Mouse (Mus musculus) megakaryocyte, embryonic 14.5 days (primary cell): ENCODE data around the gene Ercc1.

Experiments
- FLI1 ChIP-seq: IDR thresholded peaks from 2 replicates; pipeline ENCODE4 v1.6.1; 2012; ENCODE audit warnings: low read length, inconsistent platforms, mixed read lengths
- GATA1 ChIP-seq: IDR thresholded peaks from 3 replicates; pipeline ENCODE4 v1.6.1; 2012; ENCODE audit warnings: mixed read lengths, low read length, inconsistent platforms, borderline replicate concordance

GRCm38 (mm10) chr7:19344237-19344847, at the start of gene Ercc1:
- TF ChIP-seq GATA1 (no peak), FLI1 (no peak)
